Mouse (Mus musculus): ENCODE results near the gene Fam241a. TPM values are rescaled to one million over a fixed set of nuclear protein-coding genes. Genes with fewer than 3 reads are reported as not detected.

Fam241a gene
- polyA plus RNA-seq, 1 experiment from 2014 or later = 11.0 TPM

DNA sequence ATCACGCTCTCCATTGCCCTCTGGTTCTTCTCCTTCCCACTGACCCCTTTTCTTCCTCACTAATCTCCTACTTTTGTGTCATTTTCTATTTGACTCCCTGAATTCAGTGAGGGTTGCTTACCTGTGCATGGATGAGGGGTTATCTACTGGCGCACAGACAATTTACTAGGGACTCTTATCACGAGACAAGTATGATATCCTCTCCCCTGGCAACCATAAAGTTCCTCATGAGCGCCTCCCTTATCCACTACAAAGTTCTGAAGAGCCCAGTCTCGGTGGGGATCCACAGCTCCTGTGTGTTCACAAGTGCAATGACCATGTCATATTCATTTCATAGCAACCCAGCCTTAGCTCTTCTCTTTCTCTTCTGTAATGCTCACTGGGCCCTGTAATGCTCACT is 46.2 kb downstream of the Fam241a start:
- ATAC-seq (replicated peaks; ENCODE audit: insufficient number of reproducible peaks, low FRiP score, low TSS enrichment) = no peak

DNA sequence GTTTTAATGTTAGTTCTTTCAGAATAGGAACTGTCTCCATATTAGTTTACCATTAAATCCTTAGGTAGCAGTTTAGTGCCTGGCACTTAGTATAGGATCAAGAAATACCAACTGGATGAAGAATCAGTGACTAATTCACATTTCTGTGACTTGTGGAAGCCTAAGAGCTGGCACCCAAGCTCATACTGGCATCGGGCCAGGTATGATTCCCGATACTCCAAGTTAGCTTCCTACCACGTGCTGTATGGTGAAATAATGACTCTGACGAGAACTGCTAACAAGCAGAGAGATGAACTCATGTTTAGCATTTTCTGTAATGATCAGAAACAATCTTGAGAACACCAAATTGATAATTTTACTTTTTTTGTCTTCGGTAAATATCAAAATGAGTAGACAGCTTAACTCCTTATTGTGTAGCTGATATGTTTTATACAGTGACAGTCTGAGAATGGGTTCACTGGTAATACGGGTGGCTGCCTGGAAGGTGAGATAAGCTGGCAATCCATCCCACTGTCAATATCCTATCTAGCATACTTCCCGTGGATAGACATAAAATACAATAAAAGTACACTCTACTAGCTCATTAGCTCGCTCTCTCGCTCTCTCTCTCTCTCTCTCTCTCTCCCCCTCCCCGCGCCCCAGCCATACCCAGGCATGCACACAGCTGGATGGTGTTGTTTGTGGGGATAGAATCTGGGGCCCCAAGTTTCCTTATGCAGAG is 47.9 kb downstream of the Fam241a start:
- Histone ChIP-seq H3K27me3 (ENCODE audit: control insufficient read depth, insufficient read depth, low read length) (peaks cover 5% of the 10 kb centered on the region), H3K9me3 (replicated peaks; ENCODE audit: control insufficient read depth, low read length) (no peaks in the 10 kb centered on the region; the same call in 1 of the 2 replicates), H3K27ac (ENCODE audit: low read depth, low read length) (no peak overlapping the region), H3K36me3 (ENCODE audit: control insufficient read depth, insufficient read depth, low read length) (no peaks in the 10 kb centered on the region), H3K4me1 (ENCODE audit: control insufficient read depth, insufficient read depth, low read length) (no peaks in the 10 kb centered on the region), H3K4me2 (no peak overlapping the region), H3K9ac (ENCODE audit: low read depth, low read length) (no peak overlapping the region), H3K4me3 (ENCODE audit: low read depth, low read length) (no peak overlapping the region)
- WGBS (ENCODE audit: insufficient replicate concordance) = 79% methylated on average over 11 of the region's 11 CpGs
- no peak for ATAC-seq (replicated peaks; ENCODE audit: insufficient number of reproducible peaks, low FRiP score, low TSS enrichment)

More for the DNA sequence above, 46.2 kb downstream of the Fam241a start:
- no peak overlapping the region for H3K27ac ChIP-seq (ENCODE audit: low read depth, low read length)
- no peak overlapping the region for H3K9ac ChIP-seq (ENCODE audit: low read depth, low read length)
- no peak overlapping the region for H3K4me2 ChIP-seq
- H3K4me1 ChIP-seq (ENCODE audit: control insufficient read depth, insufficient read depth, low read length) = no peaks in the 10 kb centered on the region; the same call in 1 of the 2 replicates
- no peaks in the 10 kb centered on the region; the same call in 1 of the 2 replicates for H3K9me3 ChIP-seq (replicated peaks; ENCODE audit: control insufficient read depth, low read length)
- H3K4me3 ChIP-seq (ENCODE audit: low read depth, low read length) = no peak overlapping the region
- peaks cover 12% of the 10 kb centered on the region for H3K27me3 ChIP-seq (ENCODE audit: control insufficient read depth, insufficient read depth, low read length)
- H3K36me3 ChIP-seq (ENCODE audit: control insufficient read depth, insufficient read depth, low read length) = no peaks in the 10 kb centered on the region
- 78% methylated on average over 5 of the region's 5 CpGs for WGBS (ENCODE audit: insufficient replicate concordance)

DNA sequence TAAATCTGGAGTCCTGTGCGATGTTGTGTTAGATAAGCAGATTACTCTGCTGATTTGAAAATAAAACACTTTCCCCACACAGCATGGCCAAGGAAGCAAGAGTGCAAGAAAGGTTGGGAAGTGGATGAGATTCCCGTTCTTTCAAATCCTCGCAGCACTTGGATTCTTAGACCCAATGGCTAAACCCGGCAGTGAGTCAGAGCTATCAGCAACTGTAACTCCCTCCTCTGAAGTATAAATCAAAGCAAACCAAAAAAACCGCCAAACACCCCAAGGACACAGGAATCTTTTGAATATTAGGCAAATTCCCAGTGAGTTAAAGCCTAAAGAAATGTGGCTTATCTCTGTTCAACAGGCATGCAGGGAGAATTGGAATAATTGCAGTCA is 52.2 kb downstream of the Fam241a start:
- peaks cover 5% of the 10 kb centered on the region for H3K27me3 ChIP-seq (ENCODE audit: control insufficient read depth, insufficient read depth, low read length)
- H3K4me2 ChIP-seq = no peak overlapping the region
- no peak overlapping the region for H3K27ac ChIP-seq (ENCODE audit: low read depth, low read length)
- H3K4me1 ChIP-seq (ENCODE audit: control insufficient read depth, insufficient read depth, low read length) = no peaks in the 10 kb centered on the region
- H3K9ac ChIP-seq (ENCODE audit: low read depth, low read length) = no peak overlapping the region
- no peaks in the 10 kb centered on the region for H3K36me3 ChIP-seq (ENCODE audit: control insufficient read depth, insufficient read depth, low read length)
- no peaks in the 10 kb centered on the region; the same call in 1 of the 2 replicates for H3K9me3 ChIP-seq (replicated peaks; ENCODE audit: control insufficient read depth, low read length)
- WGBS (ENCODE audit: insufficient replicate concordance) = 61% methylated on average over 5 of the region's 5 CpGs
- no peak overlapping the region for H3K4me3 ChIP-seq (ENCODE audit: low read depth, low read length)
- no peak for ATAC-seq (replicated peaks; ENCODE audit: insufficient number of reproducible peaks, low FRiP score, low TSS enrichment)

DNA sequence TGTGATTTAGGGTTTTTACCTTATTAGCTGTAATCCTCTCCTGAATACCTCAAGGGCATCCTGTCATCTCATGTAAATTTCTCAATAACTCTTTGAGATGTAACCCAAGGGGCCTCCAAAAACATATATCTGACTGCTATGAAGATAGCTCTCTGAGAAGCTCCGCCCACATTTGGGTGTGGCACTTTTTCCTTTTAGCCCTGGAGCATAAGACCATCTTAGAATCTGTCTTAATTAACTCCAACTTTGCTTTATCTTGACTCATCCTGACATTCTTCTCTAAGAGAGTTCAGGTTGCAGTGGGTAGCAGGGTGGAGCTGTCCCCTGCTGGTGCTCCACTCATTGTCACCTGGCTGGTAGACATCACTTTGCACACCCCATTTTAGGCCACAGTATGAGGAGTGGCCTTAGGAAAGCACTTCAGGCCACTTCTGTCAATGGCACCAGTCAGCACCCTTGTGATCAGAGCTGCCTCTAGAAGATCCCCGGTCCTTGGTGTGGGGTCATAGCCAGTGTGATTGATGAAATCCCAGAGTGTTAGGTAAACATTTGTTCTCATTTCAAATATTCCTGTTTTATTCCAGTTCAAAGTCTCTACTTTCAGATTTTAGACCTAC is 52.7 kb downstream of the Fam241a start:
- Histone ChIP-seq H3K36me3 (ENCODE audit: control insufficient read depth, insufficient read depth, low read length) (no peaks in the 10 kb centered on the region), H3K27me3 (ENCODE audit: control insufficient read depth, insufficient read depth, low read length) (peaks cover 5% of the 10 kb centered on the region), H3K9me3 (replicated peaks; ENCODE audit: control insufficient read depth, low read length) (no peaks in the 10 kb centered on the region; the same call in 1 of the 2 replicates), H3K4me2 (no peak overlapping the region), H3K9ac (ENCODE audit: low read depth, low read length) (no peak overlapping the region), H3K27ac (ENCODE audit: low read depth, low read length) (no peak overlapping the region), H3K4me1 (ENCODE audit: control insufficient read depth, insufficient read depth, low read length) (no peaks in the 10 kb centered on the region), H3K4me3 (ENCODE audit: low read depth, low read length) (no peak overlapping the region)
- ATAC-seq (replicated peaks; ENCODE audit: insufficient number of reproducible peaks, low FRiP score, low TSS enrichment) = no peak
- whole genome bisulfite sequencing (ENCODE audit: insufficient replicate concordance) = 60% methylated on average over 2 of the region's 2 CpGs

DNA sequence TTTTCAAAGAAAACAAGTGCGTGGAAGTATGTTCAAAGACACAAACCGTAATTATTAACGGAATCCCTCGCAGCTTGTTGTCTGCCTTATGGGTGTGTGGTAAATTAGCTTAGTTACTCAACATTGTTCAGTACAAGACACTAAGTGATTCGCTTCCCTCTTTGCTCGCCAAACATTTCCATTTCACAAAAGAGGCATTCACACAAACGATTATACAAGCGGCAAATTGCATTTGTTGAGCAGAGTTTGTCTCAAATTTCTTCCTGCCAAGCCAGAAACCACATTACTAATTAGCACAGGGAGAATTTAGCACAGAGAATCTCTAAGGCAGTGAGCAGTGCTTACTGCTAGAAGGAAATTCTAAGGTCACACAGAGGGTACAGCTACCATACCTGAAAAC is 54.2 kb downstream of the Fam241a start:
- H3K27me3 ChIP-seq (ENCODE audit: control insufficient read depth, insufficient read depth, low read length) = peaks cover 5% of the 10 kb centered on the region
- no peaks in the 10 kb centered on the region for H3K36me3 ChIP-seq (ENCODE audit: control insufficient read depth, insufficient read depth, low read length)
- no peak for ATAC-seq (replicated peaks; ENCODE audit: insufficient number of reproducible peaks, low FRiP score, low TSS enrichment)
- no peak overlapping the region for H3K27ac ChIP-seq (ENCODE audit: low read depth, low read length)
- H3K9ac ChIP-seq (ENCODE audit: low read depth, low read length) = no peak overlapping the region
- no peak overlapping the region for H3K4me3 ChIP-seq (ENCODE audit: low read depth, low read length)
- WGBS (ENCODE audit: insufficient replicate concordance) = 83% methylated on average over 8 of the region's 8 CpGs
- H3K4me2 ChIP-seq = no peak overlapping the region
- no peaks in the 10 kb centered on the region; the same call in 1 of the 2 replicates for H3K9me3 ChIP-seq (replicated peaks; ENCODE audit: control insufficient read depth, low read length)
- no peaks in the 10 kb centered on the region for H3K4me1 ChIP-seq (ENCODE audit: control insufficient read depth, insufficient read depth, low read length)

DNA sequence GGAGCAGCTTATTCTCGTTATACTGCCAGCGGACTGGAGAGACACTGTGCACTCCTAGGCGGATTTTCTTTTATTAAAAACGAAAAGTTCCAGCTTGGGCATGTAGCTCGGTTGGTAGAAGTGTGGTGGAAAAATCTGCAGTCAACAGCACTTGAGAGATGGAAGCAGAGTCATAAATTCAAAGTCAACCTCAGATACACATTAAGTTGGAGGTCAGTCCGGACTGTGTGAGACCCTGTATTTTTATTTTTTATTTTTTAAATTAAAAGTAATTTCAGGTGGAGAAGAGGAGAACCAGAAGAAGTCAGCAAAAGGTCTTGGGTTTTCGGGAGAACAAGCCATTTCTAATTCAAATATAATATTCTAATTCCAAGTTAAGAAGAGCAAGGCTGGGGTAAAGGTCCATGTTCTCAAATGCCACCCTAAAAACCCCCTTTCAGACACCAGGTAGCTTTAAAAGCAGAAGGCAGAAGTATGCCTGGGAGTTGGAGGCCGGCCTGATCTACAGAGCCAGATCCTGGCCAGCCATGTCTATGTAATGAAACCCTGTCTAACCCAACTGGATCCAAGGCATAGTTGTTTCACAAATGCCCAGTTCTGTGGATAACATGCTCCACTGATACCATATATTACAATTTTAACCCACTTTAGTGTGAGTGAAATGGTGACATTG is 58.0 kb downstream of the Fam241a start:
- Histone ChIP-seq H3K9ac (ENCODE audit: low read depth, low read length) (peak overlapping the region; percentile 74), H3K27me3 (ENCODE audit: control insufficient read depth, insufficient read depth, low read length) (peaks cover 5% of the 10 kb centered on the region), H3K27ac (ENCODE audit: low read depth, low read length) (peak overlapping the region; percentile 92), H3K4me3 (ENCODE audit: low read depth, low read length) (peak overlapping the region; percentile 81), H3K4me2 (peak overlapping the region; percentile 73), H3K36me3 (ENCODE audit: control insufficient read depth, insufficient read depth, low read length) (no peaks in the 10 kb centered on the region), H3K4me1 (ENCODE audit: control insufficient read depth, insufficient read depth, low read length) (peaks cover 8% of the 10 kb centered on the region), H3K9me3 (replicated peaks; ENCODE audit: control insufficient read depth, low read length) (no peaks in the 10 kb centered on the region)
- no peak for ATAC-seq (replicated peaks; ENCODE audit: insufficient number of reproducible peaks, low FRiP score, low TSS enrichment)
- 31% methylated on average over 8 of the region's 8 CpGs for WGBS (ENCODE audit: insufficient replicate concordance)

DNA sequence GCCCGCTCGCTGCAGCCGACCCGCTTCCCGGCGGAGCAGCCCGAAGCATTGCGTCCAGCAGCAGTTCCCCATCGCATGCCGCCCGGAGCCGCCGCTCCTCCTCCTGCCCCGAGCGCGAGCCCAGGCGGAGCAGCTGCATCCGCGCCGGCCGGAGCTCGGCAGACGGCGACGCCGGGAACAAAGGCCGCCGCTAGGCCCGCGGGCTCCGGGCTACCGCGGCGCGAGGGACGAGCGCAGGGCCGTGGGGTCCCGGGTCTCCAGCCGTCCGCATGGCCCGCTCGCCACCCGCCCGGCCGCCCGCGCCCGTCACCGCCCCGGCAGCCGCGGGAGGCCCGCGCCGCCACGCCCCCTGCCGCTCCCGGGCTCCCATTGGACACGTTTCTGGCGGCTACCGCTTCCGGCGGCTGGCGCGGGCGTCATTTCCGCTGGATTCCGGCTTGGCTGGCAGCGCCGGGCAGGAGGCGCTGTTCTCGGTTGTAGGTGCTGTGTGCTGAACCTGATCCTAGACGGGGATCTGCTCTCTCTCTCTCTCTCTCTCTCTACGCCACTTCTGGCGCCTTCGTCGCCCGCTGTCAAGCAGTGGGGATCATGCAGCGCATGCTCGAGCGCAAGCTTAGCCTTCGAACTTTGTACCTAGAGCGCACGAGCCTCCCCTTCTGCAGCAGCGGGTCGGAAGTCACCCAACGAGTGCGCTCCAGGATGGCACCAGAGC is 58.8 kb downstream of the Fam241a start, which contains the start of gene Ap1ar:
Gene Ap1ar, minus strand, starts transcription at position 370 of the 712 bp plus-strand sequence.
- peaks cover 8% of the 10 kb centered on the region for H3K4me1 ChIP-seq (ENCODE audit: control insufficient read depth, insufficient read depth, low read length)
- peak within 1 kb of the TSS; percentile 73 for H3K4me2 ChIP-seq
- peaks cover under 1% of the 10 kb centered on the region for H3K27me3 ChIP-seq (ENCODE audit: control insufficient read depth, insufficient read depth, low read length)
- H3K9me3 ChIP-seq (replicated peaks; ENCODE audit: control insufficient read depth, low read length) = no peaks in the 10 kb centered on the region
- H3K36me3 ChIP-seq (ENCODE audit: control insufficient read depth, insufficient read depth, low read length) = no peaks in the 10 kb centered on the region
- WGBS (ENCODE audit: insufficient replicate concordance) = under 1% methylated on average over 78 of the region's 89 CpGs
- peak within 1 kb of the TSS; percentile 81 for H3K4me3 ChIP-seq (ENCODE audit: low read depth, low read length)
- H3K27ac ChIP-seq (ENCODE audit: low read depth, low read length) = peak within 1 kb of the TSS; percentile 92
- peak; percentile 94 for ATAC-seq (replicated peaks; ENCODE audit: insufficient number of reproducible peaks, low FRiP score, low TSS enrichment)
- H3K9ac ChIP-seq (ENCODE audit: low read depth, low read length) = peak within 1 kb of the TSS; percentile 90

DNA sequence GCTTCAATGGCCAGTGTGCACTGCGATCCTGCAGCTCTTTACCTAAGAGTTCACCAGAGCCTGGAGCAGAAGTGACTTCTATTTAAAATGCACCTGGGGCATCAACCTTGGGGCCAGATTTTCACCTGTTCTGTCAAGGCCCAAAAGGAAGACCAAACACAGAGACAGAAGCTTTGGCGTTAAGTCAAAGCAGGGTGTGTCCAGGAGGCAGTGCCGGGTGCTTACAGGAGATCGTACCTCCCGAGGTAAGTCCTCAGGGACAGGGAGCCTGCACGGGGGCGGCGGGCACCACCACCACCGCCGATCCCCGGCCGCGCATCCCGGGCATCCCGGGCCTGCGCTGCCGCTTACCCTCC is 59.3 kb downstream of the Fam241a start:
- peak overlapping the region; percentile 90 for H3K9ac ChIP-seq (ENCODE audit: low read depth, low read length)
- H3K27ac ChIP-seq (ENCODE audit: low read depth, low read length) = peak overlapping the region; percentile 92
- H3K4me1 ChIP-seq (ENCODE audit: control insufficient read depth, insufficient read depth, low read length) = peaks cover 8% of the 10 kb centered on the region
- no peaks in the 10 kb centered on the region for H3K9me3 ChIP-seq (replicated peaks; ENCODE audit: control insufficient read depth, low read length)
- no peaks in the 10 kb centered on the region for H3K27me3 ChIP-seq (ENCODE audit: control insufficient read depth, insufficient read depth, low read length)
- WGBS (ENCODE audit: insufficient replicate concordance) = 0% methylated on average over 17 of the region's 17 CpGs
- no peaks in the 10 kb centered on the region for H3K36me3 ChIP-seq (ENCODE audit: control insufficient read depth, insufficient read depth, low read length)
- peak overlapping the region; percentile 73 for H3K4me2 ChIP-seq
- peak overlapping the region; percentile 81 for H3K4me3 ChIP-seq (ENCODE audit: low read depth, low read length)
- ATAC-seq (replicated peaks; ENCODE audit: insufficient number of reproducible peaks, low FRiP score, low TSS enrichment) = no peak; the same call in 1 of the 2 replicates
